In the genomic region with DNA sequence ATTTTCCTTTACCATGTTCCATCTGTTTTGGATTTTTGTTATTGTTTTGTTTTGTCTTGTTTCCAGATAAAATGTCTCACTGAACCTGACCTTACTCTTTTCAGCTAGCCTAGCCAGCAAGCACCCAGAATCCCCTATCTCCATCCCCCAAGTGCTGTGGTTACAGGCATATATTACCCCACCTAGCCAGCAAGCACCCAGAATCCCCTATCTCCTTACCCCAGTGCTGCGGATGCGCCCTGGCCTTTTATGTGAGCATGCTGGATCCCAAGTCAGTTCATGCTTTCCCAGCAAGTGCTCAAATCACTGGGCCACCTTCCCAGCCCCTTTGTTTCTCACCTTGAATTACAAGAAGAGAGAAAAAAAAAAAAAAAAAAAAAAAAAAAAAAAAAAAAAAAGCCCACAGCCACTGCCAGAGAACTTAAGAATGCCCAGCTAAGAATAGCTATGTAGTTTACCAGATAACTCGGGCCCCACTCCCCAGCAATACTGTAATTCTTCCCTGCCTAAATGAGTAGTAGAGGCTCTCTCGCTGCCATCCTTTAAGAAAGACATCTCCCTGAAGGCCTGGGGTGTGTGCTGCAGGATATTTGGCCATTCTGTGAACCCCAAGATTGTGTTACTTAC, we compare ENCODE assay signal across 10 mouse cellular contexts.
"Had no signal": no experiment of that assay in that cellular context is flagged by ENCODE, and none has a peak within 500 bp of the region (broad histone marks: within the 10 kb centered on the region; RNA-seq: fewer than 3 reads in every experiment).

No protein-coding gene starts in this region.

- H3K27ac ChIP-seq: kidney, postnatal 0 days; limb, embryonic 12.5 days; midbrain, embryonic 13.5 days had no signal

- H3K9ac ChIP-seq: limb, embryonic 12.5 days; midbrain, embryonic 13.5 days had no signal

- ATAC-seq: lung, postnatal 0 days; midbrain, embryonic 13.5 days had no signal

- H3K27me3 ChIP-seq: limb, embryonic 12.5 days; midbrain, embryonic 13.5 days had no signal

- DNase-seq: kidney, adult 9 months; kidney, postnatal 36 days; lung, adult 2 months; lung, postnatal 36 days; right cerebral cortex, postnatal 25 days; thymus, postnatal 36 days had no signal

- H3K4me3 ChIP-seq: limb, embryonic 12.5 days; midbrain, embryonic 13.5 days had no signal

- H3K9me3 ChIP-seq: limb, embryonic 12.5 days; midbrain, embryonic 13.5 days had no signal

- H3K4me2 ChIP-seq: limb, embryonic 12.5 days; midbrain, embryonic 13.5 days had no signal
